Comparison of ENCODE assay signal across 23 mouse cellular contexts in genomic region chr12:103548526-103548925, GRCm38 (mm10). TPM values are rescaled to one million over a fixed set of nuclear protein-coding genes. Genes with fewer than 3 reads are reported as not detected.
DNase-seq lines count a peak whose midpoint lies in the region; ATAC-seq lines count a peak whose summit lies in the region.
"Had no signal": no experiment of that assay in that cellular context is flagged by ENCODE, and none has a peak within 500 bp of the region (broad histone marks: within the 10 kb centered on the region; RNA-seq: fewer than 3 reads in every experiment).

No protein-coding gene starts in this region.

- no peaks in the 10 kb centered on the region for H3K36me3 ChIP-seq in liver, embryonic 15.5 days (replicated peaks)
- no peaks in the 10 kb centered on the region for H3K36me3 ChIP-seq in liver, embryonic 12.5 days
- H3K36me3 ChIP-seq: embryonic facial prominence, embryonic 10.5 days; embryonic facial prominence, embryonic 12.5 days; forebrain, embryonic 15.5 days; G1E had no signal

- H3K9me3 ChIP-seq in liver, embryonic 15.5 days (replicated peaks) = no peaks in the 10 kb centered on the region
- no peaks in the 10 kb centered on the region for H3K9me3 ChIP-seq in liver, embryonic 12.5 days (replicated peaks)
- H3K9me3 ChIP-seq: embryonic facial prominence, embryonic 10.5 days; embryonic facial prominence, embryonic 12.5 days; forebrain, embryonic 13.5 days; forebrain, embryonic 15.5 days had no signal

- H3K4me1 ChIP-seq in liver, embryonic 15.5 days (replicated peaks) = 0 out of 2 replicates have a peak, but pooled peaks cover 8% of the 10 kb centered on the region
- no peaks in the 10 kb centered on the region for H3K4me1 ChIP-seq in liver, embryonic 12.5 days
- H3K4me1 ChIP-seq: embryonic facial prominence, embryonic 10.5 days; embryonic facial prominence, embryonic 12.5 days; forebrain, embryonic 13.5 days; forebrain, embryonic 15.5 days had no signal

- no peak overlapping the region for H3K4me2 ChIP-seq in liver, embryonic 15.5 days
- no peak overlapping the region for H3K4me2 ChIP-seq in liver, embryonic 12.5 days
- H3K4me2 ChIP-seq: embryonic facial prominence, embryonic 12.5 days; forebrain, embryonic 13.5 days; forebrain, embryonic 15.5 days had no signal

- DNase-seq in CD4-positive helper T cell, adult 2 months (ENCODE audit: low read depth, low spot score) = peak; percentile 15
- DNase-seq in induced T-regulatory cell, adult 2 months (ENCODE audit: low read depth) = peak; percentile 72
- no peak for DNase-seq in heart, postnatal 25 days (ENCODE audit: low spot score)
- no peak for DNase-seq in right cerebral cortex, postnatal 25 days
- DNase-seq: adrenal gland, adult 8-10 months; adrenal gland, postnatal 14 days; adrenal gland, postnatal 36 days; cerebellum, adult 11-12 months; cerebellum, adult 2 months; cerebellum, adult 9-10 months; cerebellum, postnatal 10 days; cerebellum, postnatal 25 days had no signal

- 0 out of 2 replicates have a peak overlapping the region, but pooled peaks have one; percentile 41 for H3K27ac ChIP-seq in liver, embryonic 15.5 days (replicated peaks)
- no peak overlapping the region for H3K27ac ChIP-seq in liver, embryonic 12.5 days
- H3K27ac ChIP-seq: embryonic facial prominence, embryonic 10.5 days; embryonic facial prominence, embryonic 12.5 days; forebrain, embryonic 13.5 days; forebrain, embryonic 15.5 days had no signal

- intact Hi-C loops in heart, postnatal 25 days (cut with DNase I) = no loop called here

- no peak for ATAC-seq in liver, embryonic 15.5 days (ENCODE audit: insufficient read depth)
- no peak for ATAC-seq in liver, embryonic 12.5 days
- ATAC-seq: activated CD4-positive, CD25-positive, alpha-beta regulatory T cell, adult 4 months; CD4-positive, CD25-positive, alpha-beta regulatory T cell, adult 4 months; forebrain, embryonic 13.5 days; forebrain, embryonic 15.5 days; Patski had no signal

- no peak overlapping the region for H3K9ac ChIP-seq in liver, embryonic 15.5 days
- no peak overlapping the region for H3K9ac ChIP-seq in liver, embryonic 12.5 days
- H3K9ac ChIP-seq: embryonic facial prominence, embryonic 12.5 days; forebrain, embryonic 13.5 days; forebrain, embryonic 15.5 days had no signal

- 50% methylated on average over 4 of the region's 4 CpGs for WGBS in liver, embryonic 15.5 days (ENCODE audit: insufficient replicate concordance)
- WGBS in liver, embryonic 12.5 days (ENCODE audit: insufficient replicate concordance) = 58% methylated on average over 4 of the region's 4 CpGs

- H3K27me3 ChIP-seq in liver, embryonic 15.5 days = no peaks in the 10 kb centered on the region
- no peaks in the 10 kb centered on the region for H3K27me3 ChIP-seq in liver, embryonic 12.5 days (replicated peaks)
- H3K27me3 ChIP-seq: CH12.LX; embryonic facial prominence, embryonic 12.5 days; forebrain, embryonic 13.5 days; forebrain, embryonic 15.5 days; Patski had no signal

- no peak overlapping the region for H3K4me3 ChIP-seq in liver, embryonic 15.5 days (replicated peaks)
- no peak overlapping the region for H3K4me3 ChIP-seq in liver, embryonic 12.5 days
- H3K4me3 ChIP-seq: embryonic facial prominence, embryonic 10.5 days; embryonic facial prominence, embryonic 12.5 days; forebrain, embryonic 13.5 days; forebrain, embryonic 15.5 days had no signal

RNA-seq across cellular contexts. Expression of gene Ppp4r4, which starts 16.4 kb away (rescaled TPM):
- 1.0 and 1.3 TPM in 2 replicates for polyA plus RNA-seq in liver, embryonic 15.5 days (2015; fragmentation: Nextera tagmentation; extraction: Ambion mirVana)
- 1.8 and 2.3 TPM in 2 replicates for polyA plus RNA-seq in liver, embryonic 12.5 days (2016; fragmentation: Nextera tagmentation; extraction: Ambion mirVana)
- under 1 TPM; 0.39 to 0.45 TPM for total RNA-seq in heart, postnatal 25 days (2021)
- polyA plus RNA-seq: G1E had no signal

Comparison
In these comparisons a context has a peak if more than half of its experiments do, and no peak if none do; other contexts are left out.
1. DNase-seq: peak in CD4-positive helper T cell, adult 2 months (single experiment) and induced T-regulatory cell, adult 2 months (single experiment); none in heart, postnatal 25 days (single experiment) and right cerebral cortex, postnatal 25 days (single experiment).